Mouse (Mus musculus): ENCODE measurements around the gene Nefh. TPM values are rescaled to one million over a fixed set of nuclear protein-coding genes. Genes with fewer than 3 reads are reported as not detected.

The Nefh gene
- polyA plus RNA-seq (2014; fragmentation: Illumina TruSeq; extraction: RNeasy Lipid Tissue Mini Kit (QIAGEN cat#74804); ENCODE audit: low read depth, low replicate concordance) = 0.26 TPM

DNA sequence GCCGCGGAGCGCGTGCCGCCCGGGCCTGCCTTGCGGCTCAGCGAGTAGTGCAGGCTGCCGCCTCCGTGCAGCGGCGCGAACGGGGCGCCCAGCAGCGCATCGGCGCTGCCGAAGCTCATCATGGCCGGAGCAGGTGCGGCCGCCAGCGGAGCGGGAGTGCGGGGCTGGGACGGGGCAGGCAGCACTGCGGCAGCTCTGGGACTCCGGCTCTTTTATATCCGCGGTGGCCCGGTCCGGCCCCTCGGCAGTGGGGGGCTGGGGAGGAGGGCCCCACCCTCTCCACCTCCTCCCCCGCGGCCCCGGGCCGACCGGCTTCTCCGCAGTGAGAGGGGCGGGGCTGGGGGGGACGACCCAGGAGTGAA lies at the start of gene Nefh:
TSS of gene Nefh (minus strand) at position 252 of the 362 bp plus-strand sequence.

DNA sequence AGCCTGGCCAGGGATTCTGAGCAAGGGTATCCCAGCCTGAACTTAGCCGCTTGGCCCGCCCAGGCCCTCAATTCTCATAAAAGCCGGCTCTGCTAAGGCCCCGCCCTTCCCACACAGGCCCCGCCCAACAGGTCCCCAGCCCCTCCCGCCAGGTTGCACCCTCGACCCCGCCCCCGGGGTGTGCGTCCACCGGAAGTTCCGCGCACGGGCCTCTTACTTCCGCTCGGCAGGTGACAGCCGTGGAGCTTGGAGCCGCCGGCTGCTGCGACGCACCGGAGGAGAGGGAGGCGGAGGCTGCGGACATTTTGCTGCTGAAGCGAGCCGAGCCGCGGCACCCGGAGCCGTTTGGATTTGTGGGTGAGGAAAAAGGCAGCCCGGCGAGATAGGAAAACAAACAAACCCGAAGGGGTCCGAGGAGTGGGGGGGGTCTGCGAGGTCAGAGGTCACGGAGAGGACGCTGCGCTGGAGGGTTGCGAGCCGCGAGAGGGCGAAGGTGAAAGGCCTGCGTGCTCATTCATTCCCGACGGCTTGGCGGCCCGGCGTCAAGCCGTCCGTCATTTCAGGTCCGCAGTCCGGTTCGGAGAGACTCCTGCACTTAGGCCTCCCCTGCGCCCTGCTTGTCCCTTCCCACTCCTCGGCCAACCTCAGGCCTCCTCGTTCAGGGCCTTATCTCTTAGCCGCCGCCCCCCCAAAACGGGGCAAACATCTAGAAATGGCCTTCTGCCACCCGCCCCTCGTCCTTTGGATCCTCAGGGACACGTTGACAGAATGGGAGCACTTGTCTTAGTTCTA lies 39.0 kb upstream of the Nefh start, which contains the start of gene Ap1b1:
TSS of gene Ap1b1 (plus strand) at position 130 of the 792 bp plus-strand sequence.

DNA sequence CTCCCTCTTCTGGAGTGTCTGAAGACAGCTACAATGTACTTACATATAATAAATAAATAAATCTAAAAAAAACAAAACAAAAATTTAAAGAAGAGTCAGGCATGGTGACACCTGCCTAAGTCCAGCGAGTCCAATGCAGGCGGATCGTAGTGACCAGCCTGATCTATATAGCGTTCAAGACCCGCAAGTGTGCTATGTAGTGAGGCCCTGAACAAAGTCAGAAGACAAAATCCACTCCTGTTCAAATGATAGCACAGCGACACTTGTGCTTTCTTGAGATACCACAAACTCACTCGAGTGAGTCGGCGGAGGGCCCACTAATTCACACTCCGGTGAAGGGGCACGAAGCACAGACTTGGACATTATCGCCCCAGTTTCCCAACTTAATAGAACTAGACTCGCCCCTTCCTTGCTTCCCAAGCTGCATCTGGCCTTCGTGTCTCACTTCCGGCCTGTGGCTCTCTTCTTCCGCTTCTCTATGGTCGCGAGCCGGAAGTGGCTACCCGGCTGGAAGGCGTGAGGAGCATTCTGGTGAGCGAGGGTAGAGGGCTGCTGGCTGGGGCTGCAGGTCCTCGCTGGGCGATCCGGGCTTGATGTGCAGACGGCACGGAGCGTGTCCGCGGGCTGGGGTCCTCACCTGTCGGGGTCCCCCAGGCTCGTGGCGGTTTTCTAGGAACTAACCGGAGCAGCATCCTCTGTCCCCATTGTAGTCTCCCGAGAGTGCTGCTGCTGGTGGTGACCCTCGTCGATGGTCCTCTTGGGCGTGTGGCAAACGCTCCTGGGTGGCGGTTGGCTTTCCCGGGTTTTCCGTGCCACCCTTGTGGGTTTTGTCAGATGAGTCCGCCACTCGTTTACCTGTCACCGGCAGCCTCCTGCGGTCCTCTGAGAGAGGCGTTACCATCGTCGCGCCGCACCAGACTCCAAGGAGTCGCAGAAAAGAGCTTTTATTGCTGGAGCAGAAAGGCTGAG lies 52.7 kb downstream of the Nefh start, which contains the start of gene Thoc5:
TSS of gene Thoc5 (plus strand) at position 473 of the 969 bp plus-strand sequence.

Other genes starting within 250 kb of the Nefh start
- gene Uqcr10, start 243.7 kb downstream of the Nefh start, polyA plus RNA-seq (2014; fragmentation: Illumina TruSeq; extraction: RNeasy Lipid Tissue Mini Kit (QIAGEN cat#74804); ENCODE audit: low read depth, low replicate concordance) = 374 TPM
- gene Zmat5, start 243.4 kb downstream of the Nefh start, polyA plus RNA-seq (2014; fragmentation: Illumina TruSeq; extraction: RNeasy Lipid Tissue Mini Kit (QIAGEN cat#74804); ENCODE audit: low read depth, low replicate concordance) = 23.3 TPM
- gene Cabp7, start 201.3 kb downstream of the Nefh start, polyA plus RNA-seq (2014; fragmentation: Illumina TruSeq; extraction: RNeasy Lipid Tissue Mini Kit (QIAGEN cat#74804); ENCODE audit: low read depth, low replicate concordance) = not detected
- 52.1 TPM for gene Nf2, start 98.5 kb downstream of the Nefh start, polyA plus RNA-seq (2014; fragmentation: Illumina TruSeq; extraction: RNeasy Lipid Tissue Mini Kit (QIAGEN cat#74804); ENCODE audit: low read depth, low replicate concordance)
- 13.3 TPM for gene Nipsnap1, start 74.1 kb downstream of the Nefh start, polyA plus RNA-seq (2014; fragmentation: Illumina TruSeq; extraction: RNeasy Lipid Tissue Mini Kit (QIAGEN cat#74804); ENCODE audit: low read depth, low replicate concordance)
- 20.1 TPM for gene Thoc5, start 52.7 kb downstream of the Nefh start, polyA plus RNA-seq (2014; fragmentation: Illumina TruSeq; extraction: RNeasy Lipid Tissue Mini Kit (QIAGEN cat#74804); ENCODE audit: low read depth, low replicate concordance)
- gene Ap1b1, start 38.8 kb upstream of the Nefh start, polyA plus RNA-seq (2014; fragmentation: Illumina TruSeq; extraction: RNeasy Lipid Tissue Mini Kit (QIAGEN cat#74804); ENCODE audit: low read depth, low replicate concordance) = 54.3 TPM
- gene Rasl10a, start 110.1 kb upstream of the Nefh start, polyA plus RNA-seq (2014; fragmentation: Illumina TruSeq; extraction: RNeasy Lipid Tissue Mini Kit (QIAGEN cat#74804); ENCODE audit: low read depth, low replicate concordance) = 18.2 TPM
- gene Gas2l1, start 117.3 kb upstream of the Nefh start, polyA plus RNA-seq (2014; fragmentation: Illumina TruSeq; extraction: RNeasy Lipid Tissue Mini Kit (QIAGEN cat#74804); ENCODE audit: low read depth, low replicate concordance) = 136 TPM
- gene Rhbdd3, start 150.9 kb upstream of the Nefh start, polyA plus RNA-seq (2014; fragmentation: Illumina TruSeq; extraction: RNeasy Lipid Tissue Mini Kit (QIAGEN cat#74804); ENCODE audit: low read depth, low replicate concordance) = 59.8 TPM
- 377 TPM for gene Ewsr1, start 151.2 kb upstream of the Nefh start, polyA plus RNA-seq (2014; fragmentation: Illumina TruSeq; extraction: RNeasy Lipid Tissue Mini Kit (QIAGEN cat#74804); ENCODE audit: low read depth, low replicate concordance)
- gene Emid1, start 204.2 kb upstream of the Nefh start, polyA plus RNA-seq (2014; fragmentation: Illumina TruSeq; extraction: RNeasy Lipid Tissue Mini Kit (QIAGEN cat#74804); ENCODE audit: low read depth, low replicate concordance) = 130 TPM